Mouse (Mus musculus) olfactory bulb, adult 2 months (tissue): ENCODE data around the gene Zfp62.
"Not testable (repeated sequence)": the region's sequence is repeated elsewhere in the genome, so short reads cannot be mapped to it uniquely, and the experiment has no call there.

Source experiments
- CTCF ChIP-seq: fragments of 200-500 bp; IDR thresholded peaks from 2 replicates; pipeline ENCODE4 v1.5.1; 2012; ENCODE audit warnings: low read depth, mild to moderate bottlenecking, low read length, moderate library complexity; ENCODE audit not compliant: insufficient read depth
- POLR2A ChIP-seq: fragments of 200-500 bp; IDR thresholded peaks from 2 replicates; pipeline ENCODE4 v1.6.1; 2012; ENCODE audit warnings: mild to moderate bottlenecking, low read depth, low read length, moderate library complexity; ENCODE audit not compliant: insufficient read depth

GRCm38 (mm10) chr11:49194771-49195170, 8.3 kb upstream of the Zfp62 start:
- TF ChIP-seq POLR2A, CTCF: not testable (repeated sequence)
